Mouse (Mus musculus) T-helper 2 cell (primary cell): ENCODE measurements around the gene Stx1a.

Source experiments
- in situ Hi-C: fragments of 300-600 bp; cut with MboI, MseI; formaldehyde crosslinking; loops from one replicate; pipeline ENCODE4 v1.15.1; 2025; ENCODE audit warnings: high pct_unique_total_duplicates

Gene Stx1a

DNA sequence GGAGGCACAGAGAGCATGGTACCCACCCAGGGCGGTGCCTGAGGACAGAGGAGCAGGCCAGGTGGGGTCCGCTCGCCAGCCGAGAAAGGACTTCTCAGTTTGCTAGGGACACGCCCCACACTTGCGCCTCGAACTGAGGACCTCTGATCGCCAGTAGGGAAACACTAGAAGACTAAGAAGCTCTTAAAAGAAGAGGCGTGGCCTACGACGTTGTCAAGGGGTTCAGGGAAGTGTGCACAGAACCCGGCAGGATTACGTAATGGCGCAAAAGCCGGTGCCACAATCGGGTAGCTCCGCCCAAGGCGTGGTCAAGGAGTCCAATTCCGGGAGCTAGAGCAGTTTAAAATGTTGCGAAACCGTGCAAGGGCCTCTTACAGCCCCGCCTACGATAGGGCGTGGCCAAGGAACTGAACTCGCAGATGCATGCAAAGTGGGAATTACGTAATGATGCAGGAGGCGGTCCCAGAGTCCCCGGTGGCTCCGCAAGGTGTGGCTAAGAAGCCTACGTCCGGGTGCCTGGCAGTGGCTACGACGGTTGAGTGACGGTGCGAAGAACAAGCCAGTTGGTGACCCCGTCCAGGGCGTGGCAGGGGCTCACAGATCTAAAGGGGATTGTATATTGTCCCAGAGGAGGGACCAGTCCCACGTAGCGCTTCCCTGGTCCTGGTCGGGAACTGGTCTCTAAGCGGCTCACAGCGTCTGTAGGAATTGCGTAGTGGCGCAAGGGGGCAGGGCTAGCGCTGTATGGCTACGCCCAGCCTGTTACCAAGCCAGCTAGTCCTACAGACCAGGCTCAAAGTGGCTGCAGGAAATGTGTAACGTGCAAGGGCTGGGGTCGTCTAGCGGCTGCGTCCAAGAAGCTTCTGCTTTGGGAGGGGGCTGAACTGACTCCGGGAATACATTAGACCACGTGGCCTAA is 14.4 kb upstream of the Stx1a start, which contains the start of gene Abhd11:
Abhd11 (plus strand) TSS at position 482 of the 919 bp plus-strand sequence.
- in situ Hi-C loops, result no loop called here

DNA sequence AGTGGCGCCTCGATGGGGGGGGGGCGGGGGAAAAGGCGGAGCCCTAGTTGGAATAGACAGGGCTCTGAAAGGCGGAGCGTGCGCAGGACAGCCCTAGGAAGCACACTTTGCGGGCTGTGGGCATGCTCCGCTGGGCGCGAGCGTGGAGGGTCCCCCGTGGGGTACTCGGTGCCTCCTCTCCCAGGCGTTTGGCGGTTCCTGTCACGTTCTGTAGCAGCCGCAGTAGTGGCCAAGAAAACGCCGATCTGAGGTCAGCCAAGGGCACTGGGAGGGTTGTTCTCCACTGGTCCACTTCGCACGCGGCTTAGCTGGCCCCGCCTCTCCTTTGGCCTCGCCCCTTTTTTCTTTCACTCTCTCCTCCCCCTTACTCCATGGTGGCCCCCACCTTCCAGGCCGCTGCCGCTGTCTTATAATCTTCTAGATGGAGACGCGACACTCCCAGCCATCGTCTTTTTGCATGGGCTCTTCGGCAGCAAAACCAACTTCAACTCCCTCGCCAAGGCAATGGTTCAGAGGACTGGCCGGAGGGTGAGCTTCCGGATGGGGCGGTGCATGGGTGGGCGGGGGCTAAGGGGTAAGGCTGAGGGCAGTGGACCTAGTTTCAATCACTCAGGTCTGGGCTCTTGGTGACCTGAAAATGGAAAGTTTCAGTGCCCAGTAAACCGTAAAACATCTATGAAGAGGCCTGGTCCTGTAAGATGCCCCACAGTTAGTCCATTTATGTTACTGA is 13.5 kb upstream of the Stx1a start:
- in situ Hi-C loops, result no loop called here

DNA sequence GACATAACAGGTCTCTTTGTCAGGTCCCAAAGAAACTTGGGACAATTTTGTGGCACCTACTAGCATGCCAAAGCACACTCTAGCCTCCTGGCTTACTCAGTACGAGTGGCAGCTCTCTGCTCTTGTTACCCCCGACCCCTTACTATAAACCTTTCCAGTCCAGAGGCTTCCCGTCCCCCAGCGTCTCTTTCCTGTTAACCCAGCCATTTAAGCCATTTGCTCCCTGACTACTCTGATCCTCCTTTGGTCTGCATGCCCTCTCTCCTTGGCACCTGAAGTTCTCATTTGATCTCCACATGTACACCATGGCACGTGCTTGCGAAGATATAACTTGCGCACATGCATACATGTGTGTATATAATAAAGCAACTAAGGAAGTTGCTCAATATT is 13.0 kb upstream of the Stx1a start:
- in situ Hi-C loops, result no loop called here

DNA sequence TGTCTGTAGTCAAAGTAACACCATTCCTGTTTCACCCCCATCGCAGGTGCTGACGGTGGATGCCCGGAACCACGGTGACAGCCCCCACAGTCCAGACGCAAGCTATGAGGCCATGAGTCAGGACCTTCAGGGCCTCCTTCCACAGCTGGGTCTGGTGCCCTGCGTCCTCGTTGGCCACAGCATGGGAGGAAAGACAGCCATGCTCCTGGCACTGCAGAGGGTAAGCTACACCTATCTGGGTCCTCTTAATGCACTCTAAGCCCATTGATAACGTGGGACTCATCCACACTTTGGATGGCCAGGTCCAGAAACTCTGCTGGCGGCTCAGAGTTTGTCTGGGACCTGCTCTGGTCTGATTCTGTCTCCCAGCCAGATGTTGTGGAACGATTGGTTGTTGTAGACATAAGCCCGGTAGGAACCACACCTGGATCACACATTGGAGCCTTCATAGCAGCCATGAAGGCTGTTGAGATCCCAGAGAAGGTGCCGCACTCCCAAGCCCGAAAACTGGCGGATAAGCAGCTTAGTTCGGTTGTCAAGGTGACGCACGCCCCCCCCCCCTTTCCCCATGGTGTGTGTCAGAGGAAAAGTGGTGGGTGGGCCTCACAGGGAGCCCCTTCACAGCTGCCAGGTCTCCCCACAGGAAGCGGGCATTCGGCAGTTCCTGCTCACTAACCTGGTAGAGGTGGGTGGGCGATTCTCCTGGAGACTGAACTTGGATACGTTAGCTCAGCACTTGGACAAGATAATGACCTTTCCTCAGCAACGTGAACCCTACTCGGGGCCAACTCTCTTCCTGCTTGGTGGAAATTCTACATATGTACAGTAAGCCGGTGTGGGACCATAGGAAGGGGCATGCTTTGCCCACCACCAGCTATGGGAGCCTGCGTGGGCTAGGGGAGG is 12.2 kb upstream of the Stx1a start:
- in situ Hi-C loops, result no loop called here

DNA sequence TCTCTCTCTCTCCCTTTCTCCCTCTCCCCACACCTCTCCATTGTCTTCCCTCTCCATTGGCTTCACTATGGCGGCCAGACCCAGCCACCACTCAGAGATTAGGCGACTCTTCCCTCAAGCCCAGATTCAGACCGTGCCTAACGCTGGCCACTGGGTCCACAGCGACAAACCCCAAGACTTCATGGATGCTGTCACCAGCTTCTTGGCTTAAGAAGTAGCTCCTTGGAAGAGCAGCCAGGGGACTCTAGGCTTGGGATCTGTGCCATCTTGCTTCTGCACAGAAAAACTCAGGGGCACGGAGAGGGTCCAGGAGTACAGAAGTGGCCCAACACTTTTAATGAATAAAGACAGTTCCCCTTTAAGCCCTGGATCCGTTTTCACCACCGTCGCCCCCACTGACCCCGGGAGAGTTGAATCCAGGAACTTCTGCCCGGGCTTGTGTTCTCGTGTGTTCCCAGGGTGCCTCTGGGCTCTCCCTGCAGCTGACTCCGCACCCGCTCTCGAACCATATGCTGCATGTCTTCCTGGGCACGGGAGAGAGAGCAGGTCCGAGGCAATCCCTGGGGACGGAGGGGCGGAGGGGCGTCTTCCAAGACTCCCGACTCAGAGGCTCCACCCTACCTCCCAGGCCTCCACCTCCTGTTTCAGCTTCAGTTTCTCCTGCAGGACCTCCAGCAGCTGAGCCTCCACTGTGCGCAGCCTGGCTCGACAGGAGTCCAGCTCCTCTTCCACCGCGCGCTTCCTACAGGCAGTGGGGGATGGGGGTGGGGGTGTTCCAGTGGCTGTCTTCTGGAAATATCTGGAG is 11.3 kb upstream of the Stx1a start:
- in situ Hi-C loops, result no loop called here

DNA sequence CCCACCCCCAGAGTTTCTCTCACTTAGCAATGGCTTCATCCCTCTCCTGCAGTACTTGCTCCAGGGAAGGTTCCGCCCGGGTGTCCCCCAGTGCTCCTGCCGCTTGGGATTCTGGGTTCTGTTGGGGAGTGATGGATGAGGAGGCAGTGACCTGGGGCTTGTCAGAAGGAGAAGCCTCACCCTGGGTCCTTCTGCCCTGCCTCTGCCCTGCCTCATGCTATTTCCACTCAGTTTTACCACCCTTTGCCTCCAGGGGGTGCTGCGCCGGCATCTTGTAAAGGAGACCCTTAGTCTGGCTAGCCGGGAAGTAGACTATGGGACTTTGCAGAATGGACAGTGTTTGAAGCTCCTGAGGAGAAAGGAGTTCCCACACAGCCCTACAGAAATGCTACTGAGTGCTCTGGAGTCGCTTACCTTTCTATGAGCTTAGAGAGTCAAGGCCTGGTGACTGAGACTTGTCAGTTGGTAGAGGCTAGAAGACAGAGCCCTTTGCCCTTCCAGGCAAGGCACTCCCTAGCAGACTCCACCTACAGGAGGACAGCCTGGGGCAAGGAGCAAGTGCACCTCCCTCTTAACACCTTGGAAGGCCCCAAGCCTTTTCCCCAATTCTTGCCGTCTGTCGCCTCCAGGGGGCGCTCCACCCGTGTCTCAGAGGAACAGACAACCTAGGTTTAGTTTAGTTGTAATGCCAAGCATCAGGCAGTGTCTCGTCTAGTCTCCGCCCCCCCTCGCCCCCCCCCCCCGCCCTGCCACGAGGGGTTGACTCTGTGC is 10.4 kb upstream of the Stx1a start:
- in situ Hi-C loops, result no loop called here

DNA sequence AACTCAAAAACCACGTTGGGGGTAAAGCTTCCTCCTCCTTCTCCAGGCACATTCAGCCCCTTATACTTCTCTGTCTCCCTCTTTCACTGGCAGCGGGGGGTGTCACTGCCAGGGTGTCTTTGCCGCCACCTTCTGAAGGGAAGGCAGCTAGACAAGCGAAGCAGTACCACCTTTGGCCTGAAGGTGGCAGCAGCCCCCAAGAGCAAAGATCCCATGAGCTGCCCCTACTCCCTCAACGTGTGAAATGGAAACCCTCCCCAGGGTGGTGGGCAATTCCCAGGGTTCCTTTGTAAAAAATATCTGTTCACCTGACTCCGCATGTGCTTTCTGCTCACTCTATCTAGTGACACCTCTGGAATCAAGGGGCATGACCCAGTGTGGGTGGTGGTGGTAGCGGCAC is 7.8 kb upstream of the Stx1a start:
- in situ Hi-C loops, result no loop called here

DNA sequence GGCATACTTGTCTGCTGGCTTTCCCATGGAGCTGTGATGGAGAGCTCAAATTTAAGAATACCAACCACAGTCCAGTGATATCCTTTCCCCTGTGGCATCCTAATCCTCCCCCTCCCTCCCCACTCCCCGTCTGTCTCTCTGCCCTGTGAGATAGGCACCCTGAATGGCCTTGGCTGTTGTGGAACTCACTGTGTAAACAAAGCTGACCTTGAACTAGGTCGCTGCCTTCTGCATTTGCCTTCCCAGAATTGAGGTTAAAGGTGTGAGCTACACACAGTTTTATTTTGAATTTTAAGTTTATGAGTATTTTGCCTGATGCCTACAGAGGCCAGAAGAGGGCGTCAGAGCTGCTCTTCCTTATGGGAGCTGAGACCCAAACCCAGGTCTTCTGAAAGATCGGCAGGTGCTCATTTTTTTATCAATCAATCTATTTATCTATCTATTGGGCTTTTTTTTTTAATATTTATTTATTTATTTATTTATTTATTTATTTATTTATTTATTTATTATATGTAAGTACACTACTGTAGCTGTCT is 7.0 kb upstream of the Stx1a start:
- in situ Hi-C loops, result no loop called here

DNA sequence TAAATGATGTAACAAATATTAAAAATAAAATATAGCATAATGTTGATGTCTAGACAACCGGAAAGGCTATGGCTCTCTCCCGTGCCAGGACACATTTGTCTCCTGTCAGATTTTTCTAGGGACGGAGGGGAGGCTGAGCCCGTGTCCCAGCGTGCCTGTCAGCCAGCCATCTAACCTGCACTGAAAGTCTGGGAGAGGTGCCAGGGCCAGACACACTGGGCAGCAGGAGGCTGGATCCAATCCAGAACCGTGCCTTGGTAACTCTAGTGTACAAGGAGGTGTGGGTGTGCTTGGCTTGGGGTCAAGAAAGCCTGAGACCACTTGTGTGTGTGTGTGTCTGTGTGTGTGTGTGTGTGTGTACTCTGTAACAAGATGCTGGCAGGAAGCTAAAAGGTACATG is 1.5 kb upstream of the Stx1a start:
- in situ Hi-C loops, result loop anchor here (5.0 kb wide), 1 partner anchor 85 kb away; no protein-coding TSS in a partner anchor

DNA sequence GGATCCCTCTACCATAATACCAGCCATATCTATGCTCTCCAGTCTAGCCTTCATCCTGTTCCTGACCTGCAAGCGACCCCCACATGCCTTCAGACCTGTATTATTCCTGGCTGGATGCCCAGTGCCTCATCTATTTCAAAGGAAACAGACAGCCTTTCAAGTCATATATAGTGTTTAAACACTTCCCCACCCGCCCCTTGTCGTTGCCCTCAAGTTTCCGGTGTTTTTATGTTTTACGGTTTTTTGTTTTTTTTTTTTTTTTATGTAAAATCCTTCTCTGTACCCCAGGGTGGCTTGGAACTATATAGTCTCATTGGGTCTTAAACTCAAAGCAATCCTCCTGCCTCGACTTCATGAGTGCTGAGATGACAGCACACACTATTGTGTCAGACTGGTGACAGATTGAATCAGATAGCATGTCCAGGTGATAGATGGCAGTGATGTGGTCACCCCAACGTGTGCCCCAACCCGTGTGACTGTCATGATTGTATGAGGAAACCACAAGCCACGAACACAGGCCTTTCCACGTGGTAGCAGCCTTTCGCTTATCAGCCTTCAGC is 1.5 kb downstream of the Stx1a start:
- in situ Hi-C loops, result loop anchor here (5.0 kb wide), 1 partner anchor 83 kb away; no protein-coding TSS in a partner anchor

DNA sequence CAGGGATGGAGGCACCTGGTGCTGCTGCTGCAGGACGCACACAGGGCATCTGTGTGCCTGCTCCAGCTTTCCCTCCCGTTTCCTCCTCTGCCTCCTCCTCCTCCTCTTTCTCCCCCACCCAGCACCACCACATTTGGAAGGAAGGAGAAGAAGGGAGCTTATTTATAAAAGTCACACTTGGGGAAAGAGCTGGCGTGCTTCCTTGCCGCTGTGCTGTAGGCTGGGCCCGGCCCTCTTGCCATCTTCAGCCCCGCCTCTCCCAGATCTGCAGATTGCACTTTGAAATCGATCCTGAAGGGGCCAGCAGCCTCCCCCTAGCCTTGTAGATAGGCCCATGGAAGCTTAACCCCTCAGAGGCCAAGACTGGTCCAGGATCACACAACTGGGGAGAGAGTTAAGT is 2.6 kb downstream of the Stx1a start:
- in situ Hi-C loops, result no loop called here

DNA sequence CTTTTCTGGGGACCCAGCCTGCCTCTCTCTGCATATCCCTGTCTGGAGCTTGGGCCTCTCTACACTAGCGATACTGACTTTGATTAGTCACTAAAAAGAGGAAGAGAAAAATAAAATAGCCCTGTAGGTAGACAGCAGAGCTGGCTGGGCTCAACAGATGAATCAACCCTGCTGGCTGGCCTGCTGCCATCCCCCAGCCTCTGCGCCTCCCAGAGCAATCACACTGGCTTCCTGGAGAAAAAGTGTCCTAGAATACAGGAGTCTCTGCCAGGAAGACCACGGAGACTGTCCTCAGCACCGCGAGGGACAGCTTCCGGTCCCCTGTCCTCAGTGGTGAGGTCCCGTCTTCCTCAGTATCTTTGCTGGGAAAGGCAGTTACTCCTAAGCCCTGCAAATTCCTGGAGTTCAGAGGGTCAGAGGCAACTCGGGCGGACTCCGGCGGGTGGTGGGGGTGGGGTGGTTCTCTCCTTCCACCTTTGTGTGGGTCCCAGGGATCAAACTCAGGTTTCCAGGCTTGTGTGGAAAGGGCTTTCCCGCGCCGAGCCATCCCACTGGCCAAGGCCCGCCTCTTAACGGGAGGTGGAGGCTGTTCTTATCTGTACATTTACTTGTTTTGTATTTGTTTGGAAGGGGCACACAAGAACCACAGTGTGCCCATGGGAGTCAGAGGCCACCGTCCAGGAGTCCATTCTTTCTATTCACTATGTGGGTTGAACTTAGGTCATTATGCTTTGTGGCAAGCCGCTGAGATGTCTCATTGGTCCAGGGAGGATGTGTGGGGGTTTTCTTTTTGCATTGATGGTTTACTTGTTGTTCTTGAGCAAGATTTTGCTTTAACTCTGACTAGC is 5.9 kb downstream of the Stx1a start:
- in situ Hi-C loops, result no loop called here

DNA sequence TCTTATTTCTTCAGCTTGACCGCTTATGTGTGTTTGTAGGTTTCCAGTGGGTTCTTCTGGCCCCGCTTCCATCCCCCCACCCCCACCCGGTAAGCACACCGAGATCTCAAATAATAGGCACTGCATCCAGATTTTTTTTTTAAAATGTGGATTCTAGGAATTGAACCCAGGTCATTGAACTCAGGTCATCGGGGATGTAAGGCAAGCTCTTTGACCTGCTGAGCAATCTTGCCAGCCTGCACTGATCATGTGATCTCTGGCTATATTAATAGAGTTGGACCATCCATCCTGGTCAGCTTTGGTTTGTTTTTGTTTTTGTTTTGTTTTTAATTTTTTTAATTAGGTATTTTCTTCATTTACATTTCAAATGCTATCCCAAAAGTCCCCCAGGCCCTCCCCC is 9.3 kb downstream of the Stx1a start:
- in situ Hi-C loops, result loop anchor here (5.0 kb wide), 1 partner anchor 40 kb away; no protein-coding TSS in a partner anchor

DNA sequence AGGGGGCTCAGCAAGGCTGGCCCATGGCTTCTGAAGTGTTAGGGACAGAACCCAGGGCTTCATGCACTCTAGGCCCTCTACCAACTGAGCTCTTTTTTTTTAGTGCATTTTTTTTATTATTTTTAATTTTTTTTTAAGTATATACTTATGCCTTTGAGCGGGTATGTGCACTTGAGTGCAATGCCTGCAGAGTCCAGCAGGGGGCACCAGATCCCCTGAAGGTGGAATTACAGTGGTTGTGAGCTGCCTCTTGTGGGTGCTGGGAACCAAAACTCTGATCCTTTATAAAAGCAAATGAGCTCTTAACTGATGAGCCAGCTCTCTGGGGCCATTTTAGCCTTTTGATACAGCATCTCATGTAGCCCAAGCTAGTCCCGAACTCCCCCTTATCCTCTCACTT is 11.3 kb downstream of the Stx1a start:
- in situ Hi-C loops, result loop anchor here (5.0 kb wide), 1 partner anchor 38 kb away; no protein-coding TSS in a partner anchor

DNA sequence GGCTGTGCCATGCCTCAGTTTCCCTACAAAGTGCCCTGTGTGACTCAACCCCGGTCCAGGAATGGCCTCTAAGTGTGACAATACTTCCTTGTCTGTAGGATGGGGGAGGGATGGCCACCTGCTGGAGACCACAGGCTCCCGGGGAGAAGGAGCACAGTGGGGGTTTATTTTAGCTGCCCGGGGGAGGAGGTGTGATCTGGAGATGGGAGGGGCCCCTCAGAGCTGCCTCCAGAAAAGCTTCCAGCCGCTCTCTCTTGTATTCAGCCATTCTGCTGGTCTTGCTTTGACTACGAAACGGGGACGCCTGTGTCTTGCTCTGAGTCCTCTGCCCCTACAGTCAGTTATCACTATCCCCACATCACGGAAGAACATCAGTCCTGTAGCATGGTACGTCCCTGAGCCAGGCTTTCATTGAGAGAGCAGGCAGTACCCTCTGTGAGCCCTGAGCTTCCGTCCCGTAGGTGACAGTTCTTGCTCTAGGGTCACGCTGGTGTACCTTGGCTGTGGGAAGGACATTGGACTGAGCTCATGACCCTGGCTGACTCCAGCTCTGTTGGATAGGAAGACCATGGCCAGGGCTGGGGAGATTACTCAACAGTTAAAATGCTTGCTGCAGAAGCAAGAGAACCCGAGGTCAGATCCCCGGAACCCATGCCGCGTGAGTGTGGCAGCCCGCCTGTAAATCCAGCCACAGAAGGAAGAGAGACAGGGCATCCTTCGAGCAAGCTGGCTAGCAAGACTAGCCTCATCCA is 12.5 kb downstream of the Stx1a start:
- in situ Hi-C loops, result no loop called here

DNA sequence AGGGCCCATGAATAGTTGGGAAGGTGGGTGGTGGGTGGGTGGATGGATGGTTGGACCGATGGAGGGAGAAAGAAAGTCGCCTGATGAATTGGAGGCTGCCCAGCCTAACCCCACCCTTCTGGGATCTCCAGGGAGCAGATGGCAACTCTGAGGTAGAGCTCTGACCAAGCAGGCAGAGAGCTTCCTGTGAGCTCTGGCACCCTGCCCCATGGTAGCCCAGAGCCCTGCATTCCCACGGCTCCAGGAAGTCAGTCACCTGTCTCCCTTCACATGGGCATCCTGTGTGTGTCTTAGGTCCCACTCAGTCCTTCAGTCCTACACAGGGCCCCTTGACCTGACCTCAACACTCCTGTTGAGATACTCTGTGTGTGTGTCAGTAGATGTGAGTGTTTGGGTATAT is 14.7 kb downstream of the Stx1a start:
- in situ Hi-C loops, result no loop called here

DNA sequence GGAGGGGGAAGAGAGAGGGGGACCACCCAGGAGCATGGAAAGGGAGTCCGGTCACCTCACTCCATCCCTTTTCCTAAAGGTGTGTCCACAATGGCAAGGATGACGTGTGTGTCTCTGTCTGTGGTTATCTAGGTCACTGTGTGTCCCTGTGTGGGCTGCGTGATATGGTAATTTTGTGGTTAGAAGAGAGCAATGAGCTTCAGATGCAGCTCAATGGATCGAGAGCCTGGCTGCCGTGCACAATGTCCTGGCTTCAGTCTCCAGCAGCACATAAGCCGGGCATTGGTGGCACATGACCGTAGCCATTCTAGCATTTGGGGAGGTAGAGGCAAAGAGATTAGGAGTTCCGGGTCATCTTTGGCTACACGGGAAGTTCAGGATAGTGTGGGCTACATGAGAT is 16.3 kb downstream of the Stx1a start:
- in situ Hi-C loops, result no loop called here

DNA sequence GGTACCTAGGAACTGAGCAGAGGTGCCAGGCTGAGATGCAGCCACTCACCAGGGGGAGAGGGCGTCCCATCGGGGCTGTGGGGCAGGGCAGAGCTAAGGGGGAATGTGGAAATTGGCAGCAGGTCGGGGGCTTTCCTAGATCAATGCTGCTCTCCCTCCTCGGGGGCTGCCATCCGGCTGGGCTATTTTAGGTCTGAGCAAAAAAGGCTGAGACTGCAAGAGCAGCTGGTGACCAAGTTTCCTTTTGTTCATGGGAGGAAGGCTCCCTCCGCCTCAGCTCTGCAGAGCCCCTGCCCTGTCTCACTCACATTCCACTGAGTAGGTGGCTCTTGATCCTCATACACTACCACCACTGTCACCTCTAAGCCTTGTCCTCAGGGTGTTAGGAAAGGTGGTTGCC is 16.8 kb downstream of the Stx1a start:
- in situ Hi-C loops, result no loop called here
